Mouse (Mus musculus): ENCODE measurements around the gene Zfp276. TPM values are rescaled to one million over a fixed set of nuclear protein-coding genes. Genes with fewer than 3 reads are reported as not detected.
"Not testable (repeated sequence)": the region's sequence is repeated elsewhere in the genome, so short reads cannot be mapped to it uniquely, and the experiment has no call there.

The Zfp276 gene
- total RNA-seq, 2 experiments from 2014 or later, result 5.6 to 13.8 TPM

GRCm38 (mm10) chr8:123242107-123242923, 11.7 kb upstream of the Zfp276 start:
- no peak for ATAC-seq (replicated peaks; ENCODE audit: low FRiP score, poor library complexity, severe bottlenecking)

GRCm38 (mm10) chr8:123243053-123243452, 10.9 kb upstream of the Zfp276 start:
- ATAC-seq (replicated peaks; ENCODE audit: low FRiP score, poor library complexity, severe bottlenecking), result no peak

- ATAC-seq (replicated peaks; ENCODE audit: low FRiP score, poor library complexity, severe bottlenecking), result no peak
These were observed 9.6 kb upstream of the Zfp276 start for GRCm38 (mm10) chr8:123244382-123244781.

GRCm38 (mm10) chr8:123245543-123245942, 8.5 kb upstream of the Zfp276 start:
- ATAC-seq (replicated peaks; ENCODE audit: low FRiP score, poor library complexity, severe bottlenecking), result no peak

- no peak for ATAC-seq (replicated peaks; ENCODE audit: low FRiP score, poor library complexity, severe bottlenecking)
These were observed 6.2 kb upstream of the Zfp276 start for GRCm38 (mm10) chr8:123247748-123248147.

- no peak for ATAC-seq (replicated peaks; ENCODE audit: low FRiP score, poor library complexity, severe bottlenecking)
These were observed 5.4 kb upstream of the Zfp276 start for GRCm38 (mm10) chr8:123248596-123248995.

GRCm38 (mm10) chr8:123250940-123251339, 3.1 kb upstream of the Zfp276 start:
- no peak for ATAC-seq (replicated peaks; ENCODE audit: low FRiP score, poor library complexity, severe bottlenecking)

- no peak for ATAC-seq (replicated peaks; ENCODE audit: low FRiP score, poor library complexity, severe bottlenecking)
These were observed 1.1 kb upstream of the Zfp276 start for GRCm38 (mm10) chr8:123252925-123253324.

- ATAC-seq (replicated peaks; ENCODE audit: low FRiP score, poor library complexity, severe bottlenecking), result no peak
These were observed 420 bp upstream of the Zfp276 start for GRCm38 (mm10) chr8:123253451-123254098.

- no peak for ATAC-seq (replicated peaks; ENCODE audit: low FRiP score, poor library complexity, severe bottlenecking)
These were observed 1.2 kb downstream of the Zfp276 start for GRCm38 (mm10) chr8:123255170-123255569.

- no peak for ATAC-seq (replicated peaks; ENCODE audit: low FRiP score, poor library complexity, severe bottlenecking)
These were observed 3.1 kb downstream of the Zfp276 start for GRCm38 (mm10) chr8:123257114-123257513.

GRCm38 (mm10) chr8:123257593-123257992, 3.6 kb downstream of the Zfp276 start:
- not testable (repeated sequence) for ATAC-seq (replicated peaks; ENCODE audit: low FRiP score, poor library complexity, severe bottlenecking)

- no peak for ATAC-seq (replicated peaks; ENCODE audit: low FRiP score, poor library complexity, severe bottlenecking)
These were observed 14.1 kb downstream of the Zfp276 start for GRCm38 (mm10) chr8:123267926-123268656.

GRCm38 (mm10) chr8:123271147-123271546, 17.2 kb downstream of the Zfp276 start:
- ATAC-seq (replicated peaks; ENCODE audit: low FRiP score, poor library complexity, severe bottlenecking), result no peak

- no peak for ATAC-seq (replicated peaks; ENCODE audit: low FRiP score, poor library complexity, severe bottlenecking)
These were observed 17.9 kb downstream of the Zfp276 start for GRCm38 (mm10) chr8:123271901-123272300.

GRCm38 (mm10) chr8:123274447-123274846, 20.5 kb downstream of the Zfp276 start:
- no peak for ATAC-seq (replicated peaks; ENCODE audit: low FRiP score, poor library complexity, severe bottlenecking)

- no peak for ATAC-seq (replicated peaks; ENCODE audit: low FRiP score, poor library complexity, severe bottlenecking)
These were observed 21.1 kb downstream of the Zfp276 start for GRCm38 (mm10) chr8:123275096-123275495.

GRCm38 (mm10) chr8:123278445-123278844, 24.4 kb downstream of the Zfp276 start:
- no peak for ATAC-seq (replicated peaks; ENCODE audit: low FRiP score, poor library complexity, severe bottlenecking)

GRCm38 (mm10) chr8:123279828-123280227, 25.8 kb downstream of the Zfp276 start:
- no peak for ATAC-seq (replicated peaks; ENCODE audit: low FRiP score, poor library complexity, severe bottlenecking)

GRCm38 (mm10) chr8:123280302-123281094, 26.5 kb downstream of the Zfp276 start:
- no peak for ATAC-seq (replicated peaks; ENCODE audit: low FRiP score, poor library complexity, severe bottlenecking)

All from erythroid progenitor cell, adult 5-6 weeks (primary cell).